In genomic region chr2:10216566-10217247, GRCm38 (mm10) we compare ENCODE assay signal across 8 mouse cellular contexts.
A peak's percentile ranks its signal among the peaks of the same experiment; 100 is the strongest.
DNase-seq lines count a peak whose midpoint lies in the region; ATAC-seq and TF ChIP-seq lines count a peak whose summit lies in the region.

No protein-coding gene starts in this region.

- H3K36me3 ChIP-seq in forebrain, embryonic 15.5 days, result no peaks in the 10 kb centered on the region
- no peaks in the 10 kb centered on the region for H3K36me3 ChIP-seq in hindbrain, embryonic 13.5 days
- H3K36me3 ChIP-seq in neural tube, embryonic 12.5 days, result no peaks in the 10 kb centered on the region

- no peaks in the 10 kb centered on the region for H3K27me3 ChIP-seq in forebrain, embryonic 15.5 days
- no peaks in the 10 kb centered on the region for H3K27me3 ChIP-seq in hindbrain, embryonic 13.5 days
- no peaks in the 10 kb centered on the region for H3K27me3 ChIP-seq in neural tube, embryonic 12.5 days (replicated peaks)

- DNase-seq in adrenal gland, adult (ENCODE audit: inconsistent age in 2 of 2, low spot score in 1 of 2), result peak; percentile 51 to 59
- DNase-seq in adrenal gland, adult 18-20 months (ENCODE audit: low spot score in 2 of 2), result no peak
- DNase-seq in left cerebral cortex, adult 2 months (ENCODE audit: extremely low spot score in 1 of 2, low spot score in 2 of 2), result peak in 1 of 2 experiments; percentile 19

- no peaks in the 10 kb centered on the region for H3K9me3 ChIP-seq in forebrain, embryonic 15.5 days
- no peaks in the 10 kb centered on the region for H3K9me3 ChIP-seq in hindbrain, embryonic 13.5 days
- H3K9me3 ChIP-seq in neural tube, embryonic 12.5 days, result no peaks in the 10 kb centered on the region

- H3K9ac ChIP-seq in forebrain, embryonic 15.5 days (replicated peaks), result no peak overlapping the region
- H3K9ac ChIP-seq in hindbrain, embryonic 13.5 days, result no peak overlapping the region
- no peak overlapping the region for H3K9ac ChIP-seq in neural tube, embryonic 12.5 days

- H3K4me3 ChIP-seq in brown adipose tissue, adult 24 weeks (ENCODE audit: insufficient read depth, low read depth, low read length), result no peak overlapping the region
- H3K4me3 ChIP-seq in forebrain, embryonic 15.5 days, result no peak overlapping the region
- H3K4me3 ChIP-seq in hindbrain, embryonic 13.5 days, result no peak overlapping the region
- H3K4me3 ChIP-seq in left cerebral cortex, adult 2 months, result no peak overlapping the region
- H3K4me3 ChIP-seq in neural tube, embryonic 12.5 days, result no peak overlapping the region

- intact Hi-C loops in left cerebral cortex, adult 2 months (cut with DNase I), result no loop called here

- H3K4me2 ChIP-seq in forebrain, embryonic 15.5 days (replicated peaks), result no peak overlapping the region
- no peak overlapping the region for H3K4me2 ChIP-seq in hindbrain, embryonic 13.5 days
- H3K4me2 ChIP-seq in neural tube, embryonic 12.5 days (replicated peaks), result no peak overlapping the region

- peak overlapping the region; percentile 97 for H3K27ac ChIP-seq in brown adipose tissue, adult 24 weeks (replicated peaks; ENCODE audit: low read depth, low read length)
- 0 out of 2 replicates have a peak overlapping the region, but pooled peaks have one; percentile 3 for H3K27ac ChIP-seq in forebrain, embryonic 15.5 days (replicated peaks)
- peak overlapping the region; percentile 55 for H3K27ac ChIP-seq in hindbrain, embryonic 13.5 days
- H3K27ac ChIP-seq in left cerebral cortex, adult 2 months, result peak overlapping the region; percentile 57; the same call in 1 of the 2 replicates
- no peak overlapping the region for H3K27ac ChIP-seq in neural tube, embryonic 12.5 days

- WGBS in forebrain, embryonic 15.5 days, result 30% methylated on average over 7 of the region's 7 CpGs
- 32% methylated on average over 7 of the region's 7 CpGs for WGBS in hindbrain, embryonic 13.5 days
- 41% methylated on average over 7 of the region's 7 CpGs for WGBS in neural tube, embryonic 12.5 days

- peaks cover 3% of the 10 kb centered on the region for H3K4me1 ChIP-seq in brown adipose tissue, adult 24 weeks (ENCODE audit: control insufficient read depth, insufficient read depth, insufficient read length, low read length)
- H3K4me1 ChIP-seq in forebrain, embryonic 15.5 days, result peaks cover 13% of the 10 kb centered on the region
- H3K4me1 ChIP-seq in hindbrain, embryonic 13.5 days (replicated peaks), result peaks cover 12% of the 10 kb centered on the region; the same call in 1 of the 2 replicates
- H3K4me1 ChIP-seq in neural tube, embryonic 12.5 days, result peaks cover 12% of the 10 kb centered on the region; the same call in 1 of the 2 replicates

- ATAC-seq in forebrain, embryonic 15.5 days (replicated peaks), result peak; percentile 91
- ATAC-seq in hindbrain, embryonic 13.5 days (ENCODE audit: low FRiP score), result peak; percentile 88
- ATAC-seq in neural tube, embryonic 12.5 days (ENCODE audit: low FRiP score, low read depth), result peak; percentile 84
- ATAC-seq in erythroid progenitor cell, adult 5-6 weeks (replicated peaks; ENCODE audit: low FRiP score, poor library complexity, severe bottlenecking), result no peak

- TF ChIP-seq CTCF in left cerebral cortex, adult 2 months (IDR thresholded peaks at IDR 0.05), result no peak

Comparison
In these comparisons a context has a peak if more than half of its experiments do, and no peak if none do; other contexts are left out.
1. DNase-seq: peak in adrenal gland, adult (2 of 2); none in adrenal gland, adult 18-20 months (0 of 2).